Mouse (Mus musculus) large intestine, adult 2 months (tissue): Measurements from ENCODE around the gene Prpf40b. TPM values are rescaled to one million over a fixed set of nuclear protein-coding genes. Genes with fewer than 3 reads are reported as not detected.
A peak's percentile ranks its signal among the peaks of the same experiment; 100 is the strongest.
"Not testable (repeated sequence)": the region's sequence is repeated elsewhere in the genome, so short reads cannot be mapped to it uniquely, and the experiment has no call there.

Source experiments
- DNase-seq: peaks from one replicate; pipeline ENCODE4 v3.0.0-alpha.2; 2012; ENCODE audit warnings: low read depth, low spot score
- WGBS: fragments of 180-500 bp; shearing (Covaris S2); methylation state at CpG from one replicate; pipeline ENCODE4 v1.1.7; 2018; 5-methylcytosine and 5-hydroxymethylcytosine counted together
- polyA plus RNA-seq: library from polyadenylated mRNA; depleted of rRNA; stranded (reverse); fragments of >200 nt; gene quantifications from 2 replicates; pipeline ENCODE4 v1.2.3, GENCODE M21; 2012; rRNA removed

The Prpf40b gene
- polyA plus RNA-seq = 19.0 and 20.6 TPM in 2 replicates

DNA sequence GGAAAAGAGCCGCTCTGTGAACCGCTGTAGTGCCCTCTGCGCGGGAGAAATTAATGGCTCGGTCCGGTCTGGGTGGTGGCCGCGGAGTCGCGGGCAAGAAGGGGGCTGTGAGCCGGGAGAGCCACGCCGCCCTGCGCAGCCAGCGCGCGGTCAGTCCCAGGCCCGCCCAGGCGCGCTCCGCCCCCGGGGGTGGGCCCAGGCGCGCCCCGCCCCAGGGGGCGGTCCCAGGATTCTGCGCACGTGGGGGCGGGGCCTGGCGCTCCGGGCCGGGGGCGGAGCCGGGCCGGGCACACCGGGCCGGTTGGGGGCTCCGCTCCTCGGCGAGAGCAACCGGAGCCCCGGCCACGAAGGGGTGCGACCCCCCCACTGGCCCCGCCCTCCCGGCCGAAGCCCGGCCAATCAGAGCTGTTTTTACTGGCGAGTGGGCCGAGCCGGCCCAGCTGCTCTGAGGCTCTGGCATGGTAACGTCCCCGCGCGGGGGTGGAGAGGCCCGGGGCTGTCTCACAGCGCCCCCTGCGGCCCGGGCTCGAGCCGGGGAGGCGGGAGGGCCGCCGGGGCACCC is at the start of gene Prpf40b:
TSS of gene Prpf40b (plus strand) at position 275 of the 562 bp plus-strand sequence.
- WGBS = 1% methylated on average over 64 of the region's 64 CpGs
- peak; percentile 38 for DNase-seq

DNA sequence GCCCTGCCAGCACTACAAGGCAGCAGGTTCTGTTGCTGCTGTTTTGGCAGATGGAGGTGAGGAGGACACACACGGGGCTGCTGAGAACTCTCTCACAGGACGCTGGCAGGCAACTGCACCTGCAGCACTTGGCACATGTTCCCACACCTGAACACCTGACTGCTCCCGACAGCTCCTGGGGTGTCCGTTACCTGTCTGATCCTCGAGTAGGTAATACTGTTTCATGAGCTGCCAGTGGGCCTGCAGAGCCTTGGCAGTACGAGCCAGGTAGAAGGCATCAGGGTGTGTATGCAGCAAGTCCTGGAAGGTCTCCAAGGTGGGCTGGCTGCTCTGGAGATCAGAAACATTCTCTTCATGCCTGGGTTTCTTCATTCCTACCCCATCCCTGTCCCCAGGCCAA is 48.2 kb upstream of the Prpf40b start:
- not testable (repeated sequence) for DNase-seq
- 81% methylated on average over 6 of the region's 6 CpGs for WGBS

GRCm38 (mm10) chr15:99248972-99249371 is 45.9 kb upstream of the Prpf40b start:
- no peak for DNase-seq

GRCm38 (mm10) chr15:99249938-99250337 is 44.9 kb upstream of the Prpf40b start:
- DNase-seq = no peak
- WGBS = 96% methylated on average over 11 of the region's 11 CpGs

More at GRCm38 (mm10) chr15:99248972-99249371, 45.9 kb upstream of the Prpf40b start:
- WGBS = 94% methylated on average over 9 of the region's 9 CpGs

GRCm38 (mm10) chr15:99251111-99251510 is 43.8 kb upstream of the Prpf40b start:
- WGBS = under 1% methylated on average over 15 of the region's 15 CpGs
- not testable (repeated sequence) for DNase-seq

- peak; percentile 95 for DNase-seq
- under 1% methylated on average over 52 of the region's 52 CpGs for WGBS
Measured at GRCm38 (mm10) chr15:99251626-99252380, 43.1 kb upstream of the Prpf40b start, which contains the start of gene Mcrs1. Gene Mcrs1 (minus strand): TSS chr15:99251961.

- WGBS = 2% methylated on average over 22 of the region's 22 CpGs
- no peak for DNase-seq
Measured at GRCm38 (mm10) chr15:99252381-99253174, 42.3 kb upstream of the Prpf40b start.

GRCm38 (mm10) chr15:99253175-99253479 is 41.8 kb upstream of the Prpf40b start:
- 41% methylated on average over 2 of the region's 2 CpGs for WGBS
- DNase-seq = not testable (repeated sequence)

- WGBS = 88% methylated on average over 6 of the region's 6 CpGs
- no peak for DNase-seq
Measured at GRCm38 (mm10) chr15:99253772-99254171, 41.1 kb upstream of the Prpf40b start.

- WGBS = 45% methylated on average over 2 of the region's 2 CpGs
Measured at GRCm38 (mm10) chr15:99254477-99255005, 40.3 kb upstream of the Prpf40b start.

DNA sequence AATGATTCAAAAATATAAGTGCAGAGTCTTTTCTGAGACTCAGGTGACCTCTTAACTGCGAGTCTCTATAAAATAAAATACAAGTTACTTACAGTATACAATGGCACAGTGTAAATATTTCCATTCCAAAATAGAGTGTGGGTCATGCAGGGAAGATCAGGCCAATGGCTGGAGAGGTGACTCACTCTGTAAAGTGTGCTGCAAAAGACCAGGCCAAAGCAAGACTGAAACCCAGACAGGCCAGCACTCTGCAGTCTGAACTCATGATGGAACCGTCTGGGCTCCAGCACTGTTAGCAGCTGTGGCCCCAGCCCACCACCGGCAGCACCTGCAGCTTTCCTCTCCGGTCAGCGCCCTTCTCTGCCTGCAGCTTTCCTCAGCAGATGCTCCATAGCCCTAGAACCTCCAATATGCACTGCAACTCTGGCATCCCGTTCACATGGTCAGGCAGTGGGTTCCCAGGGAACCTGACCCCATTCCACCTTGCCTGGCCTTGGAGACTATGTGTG is 39.6 kb upstream of the Prpf40b start:
- WGBS = 81% methylated on average over 6 of the region's 6 CpGs
- no peak for DNase-seq

More at GRCm38 (mm10) chr15:99254477-99255005, 40.3 kb upstream of the Prpf40b start:
- peak; percentile 60 for DNase-seq

GRCm38 (mm10) chr15:99259167-99259729 is 35.6 kb upstream of the Prpf40b start:
- no peak for DNase-seq
- WGBS = 55% methylated on average over 8 of the region's 8 CpGs

DNA sequence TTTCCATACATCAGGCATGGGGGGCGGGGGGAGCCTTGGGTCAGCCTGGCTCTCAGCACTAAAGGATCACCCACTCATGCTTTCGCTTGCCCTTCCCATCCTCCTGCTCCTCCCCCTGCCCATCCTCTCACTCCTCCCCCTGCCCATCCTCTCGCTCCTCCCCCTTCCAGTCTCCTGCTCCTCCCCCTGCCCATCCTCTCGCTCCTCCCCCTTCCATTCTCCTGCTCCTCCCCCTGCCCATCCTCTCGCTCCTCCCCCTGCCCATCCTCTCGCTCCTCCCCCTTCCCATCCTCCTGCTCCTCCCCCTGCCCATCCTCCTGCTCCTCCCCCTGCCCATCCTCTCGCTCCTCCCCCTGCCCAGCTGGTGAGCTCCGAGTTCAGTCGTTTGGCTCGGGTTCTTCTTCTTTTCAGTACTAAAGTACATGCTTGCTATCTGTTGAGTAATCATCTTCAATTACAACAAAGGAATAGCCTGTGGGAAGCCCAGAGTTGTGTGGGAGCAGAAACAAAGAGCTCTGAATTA is 35.1 kb upstream of the Prpf40b start:
- DNase-seq = no peak
- 2% methylated on average over 9 of the region's 10 CpGs for WGBS

DNA sequence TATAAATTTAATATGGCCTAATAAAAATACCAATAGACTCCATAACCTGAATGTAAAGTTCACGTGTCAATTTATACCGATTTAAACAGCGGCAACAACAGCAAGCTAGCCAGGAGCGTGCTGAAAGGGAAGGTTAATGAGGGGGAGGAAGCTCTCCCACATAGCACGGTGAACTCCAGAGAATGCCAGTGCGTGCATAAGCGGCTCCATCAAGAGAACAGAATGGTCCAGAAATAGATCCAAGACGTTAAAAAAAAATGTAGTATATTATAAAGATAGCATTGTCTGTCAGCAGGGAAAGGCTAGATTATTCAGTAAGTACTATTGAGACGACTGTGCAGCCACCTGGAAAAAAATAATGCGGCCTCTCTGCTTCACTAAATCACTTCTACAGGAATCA is 32.2 kb upstream of the Prpf40b start:
- no peak for DNase-seq
- 46% methylated on average over 10 of the region's 10 CpGs for WGBS

GRCm38 (mm10) chr15:99264363-99264762 is 30.5 kb upstream of the Prpf40b start:
- DNase-seq = no peak
- 94% methylated on average over 2 of the region's 2 CpGs for WGBS

DNA sequence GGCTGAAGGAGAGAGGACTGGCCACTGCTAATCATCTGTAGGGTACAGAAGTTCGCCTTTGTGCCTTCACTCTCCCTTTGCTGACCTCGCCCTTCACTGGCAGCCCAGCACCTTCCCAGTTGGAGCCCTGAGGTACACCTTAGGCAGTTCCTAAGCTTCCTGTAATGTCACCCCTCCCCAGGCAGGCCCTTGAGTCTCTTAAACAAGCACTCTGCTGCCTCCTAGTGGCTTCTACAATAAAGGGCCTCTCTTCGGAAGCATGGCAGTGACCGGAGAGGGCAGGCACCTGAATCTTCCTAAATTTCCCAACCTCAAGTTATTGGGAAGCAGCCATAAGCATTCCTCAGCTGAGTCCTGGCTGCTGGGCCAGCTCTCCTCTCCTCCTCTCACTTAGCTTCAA is 29.2 kb upstream of the Prpf40b start:
- WGBS = 11% methylated on average over 4 of the region's 4 CpGs
- DNase-seq = peak; percentile 67

DNA sequence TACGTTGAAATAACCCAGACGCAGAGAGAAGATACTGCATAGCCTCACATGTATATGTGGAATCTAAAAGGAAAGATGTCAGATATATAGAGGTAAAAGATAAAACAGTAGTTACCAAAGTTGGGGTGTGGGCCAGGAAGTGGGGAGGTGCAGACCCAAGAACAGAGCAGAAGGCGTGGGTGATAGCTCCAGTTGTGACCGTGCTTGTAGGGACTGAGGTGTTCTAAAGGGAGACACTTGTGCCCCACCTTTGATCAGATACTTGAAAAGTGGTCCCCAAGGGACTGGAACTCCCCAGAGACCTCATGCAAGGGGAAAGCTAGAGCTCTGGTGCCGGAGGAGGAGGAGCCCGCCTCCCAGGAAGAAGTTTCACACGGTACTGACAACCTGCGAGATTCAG is 18.8 kb upstream of the Prpf40b start:
- WGBS = 92% methylated on average over 8 of the region's 8 CpGs
- DNase-seq = no peak

GRCm38 (mm10) chr15:99278271-99278670 is 16.6 kb upstream of the Prpf40b start:
- 23% methylated on average over 7 of the region's 7 CpGs for WGBS
- no peak for DNase-seq

GRCm38 (mm10) chr15:99283456-99283855 is 11.4 kb upstream of the Prpf40b start:
- DNase-seq = no peak
- 64% methylated on average over 10 of the region's 10 CpGs for WGBS
